Mouse (Mus musculus) bone marrow, adult 2 months (tissue): ENCODE data around the gene Slc25a13.

ENCODE experiments used
- CTCF ChIP-seq: fragments of 200-500 bp; IDR thresholded peaks from 2 replicates; pipeline ENCODE4 v1.5.1; 2011; ENCODE audit warnings: low read length, control low read depth; ENCODE audit not compliant: control insufficient read depth, insufficient read depth
- POLR2A ChIP-seq: fragments of 200-500 bp; IDR thresholded peaks from 2 replicates; pipeline ENCODE4 v1.6.1; 2011; ENCODE audit warnings: low read depth, mild to moderate bottlenecking, control low read depth, low read length, borderline replicate concordance; ENCODE audit not compliant: control insufficient read depth

DNA sequence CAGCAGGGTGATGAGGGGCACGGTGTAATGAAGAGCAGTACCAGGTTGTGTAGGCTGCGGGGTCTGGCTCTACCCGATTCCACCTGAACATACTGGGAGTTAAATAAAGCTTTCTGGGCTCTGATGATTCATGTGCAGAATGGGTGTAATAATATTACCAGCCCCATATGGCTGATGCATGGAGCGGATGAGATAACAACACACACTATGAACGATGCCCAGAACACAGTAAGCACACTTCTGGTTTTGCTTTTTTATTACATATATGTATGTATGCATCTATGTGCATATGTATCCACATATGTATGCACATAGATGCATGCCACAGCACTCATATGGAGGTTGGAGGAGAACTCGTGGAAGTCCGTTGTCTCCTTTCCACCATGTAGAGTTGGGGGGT, 34.8 kb downstream of the Slc25a13 start:
- TF ChIP-seq CTCF: no peak
- TF ChIP-seq POLR2A: no peak
